Comparison of ENCODE assay signal across 14 mouse cellular contexts in genomic region chr1:88625190-88625589, GRCm38 (mm10).
DNase-seq lines count a peak whose midpoint lies in the region; ATAC-seq lines count a peak whose summit lies in the region.
"Had no signal": no experiment of that assay in that cellular context is flagged by ENCODE, and none has a peak within 500 bp of the region (broad histone marks: within the 10 kb centered on the region; RNA-seq: fewer than 3 reads in every experiment).

No protein-coding gene starts in this region.

- peak; percentile 54 for DNase-seq in kidney, postnatal 14 days
- DNase-seq in kidney, adult 18-20 months, result no peak
- DNase-seq in heart, adult 9 months (ENCODE audit: low spot score in 2 of 2), result peak; percentile 48 to 52
- peak; percentile 18 to 47 for DNase-seq in heart, postnatal 14 days
- DNase-seq in lung, postnatal 25 days (ENCODE audit: low spot score), result peak; percentile 58
- no peak for DNase-seq in hindbrain, embryonic 11.5 days (ENCODE audit: low spot score)
- DNase-seq in layer of hippocampus, postnatal 36 days, result no peak
- DNase-seq: cerebellum, adult 2 months; liver, postnatal 0 days; midbrain, embryonic 14.5 days; right cerebral cortex, adult 18-20 months had no signal

- intact Hi-C loops in heart, postnatal 14 days (cut with DNase I), result loop anchor here (5.0 kb wide), 1 partner anchor 77 kb away; the partner anchor contains the start of gene Arl4c

- peaks cover 2% of the 10 kb centered on the region; the same call in 1 of the 2 replicates for H3K4me1 ChIP-seq in hindbrain, embryonic 11.5 days (replicated peaks; ENCODE audit: control insufficient read depth, insufficient read depth, low read length)

- ATAC-seq in hindbrain, embryonic 11.5 days (ENCODE audit: low FRiP score), result no peak
- ATAC-seq: intestine, embryonic 16.5 days; liver, postnatal 0 days had no signal

- H3K4me3 ChIP-seq in hindbrain, embryonic 11.5 days (ENCODE audit: low read depth, low read length), result no peak overlapping the region
- H3K4me3 ChIP-seq: limb, embryonic 13.5 days; neural tube, embryonic 13.5 days had no signal

- no peak overlapping the region for H3K9ac ChIP-seq in hindbrain, embryonic 11.5 days (ENCODE audit: low read depth, low read length)
- H3K9ac ChIP-seq: limb, embryonic 13.5 days; liver, postnatal 0 days; neural tube, embryonic 13.5 days had no signal

- WGBS in hindbrain, embryonic 11.5 days, result 90% methylated on average over 1 of the region's 1 CpGs

- no peak overlapping the region for H3K4me2 ChIP-seq in hindbrain, embryonic 11.5 days (replicated peaks; ENCODE audit: low read depth, low read length)
- H3K4me2 ChIP-seq: limb, embryonic 13.5 days; neural tube, embryonic 13.5 days had no signal

- H3K9me3 ChIP-seq in hindbrain, embryonic 11.5 days (ENCODE audit: control insufficient read depth, low read length), result no peaks in the 10 kb centered on the region
- H3K9me3 ChIP-seq: limb, embryonic 13.5 days; neural tube, embryonic 13.5 days had no signal

- H3K36me3 ChIP-seq in hindbrain, embryonic 11.5 days (ENCODE audit: control insufficient read depth, insufficient read depth, low read length), result no peaks in the 10 kb centered on the region
- H3K36me3 ChIP-seq: limb, embryonic 13.5 days; neural tube, embryonic 13.5 days had no signal

- no peaks in the 10 kb centered on the region for H3K27me3 ChIP-seq in hindbrain, embryonic 11.5 days (ENCODE audit: control insufficient read depth, insufficient read depth, low read length)
- H3K27me3 ChIP-seq: limb, embryonic 13.5 days; neural tube, embryonic 13.5 days had no signal

- H3K27ac ChIP-seq in hindbrain, embryonic 11.5 days (ENCODE audit: low read depth, low read length), result no peak overlapping the region
- H3K27ac ChIP-seq: limb, embryonic 13.5 days; neural tube, embryonic 13.5 days had no signal

Comparison
In these comparisons a context has a peak if more than half of its experiments do, and no peak if none do; other contexts are left out.
1. DNase-seq: peak in kidney, postnatal 14 days (single experiment), heart, adult 9 months (2 of 2), heart, postnatal 14 days (2 of 2) and lung, postnatal 25 days (single experiment); none in kidney, adult 18-20 months (single experiment), hindbrain, embryonic 11.5 days (single experiment) and layer of hippocampus, postnatal 36 days (0 of 2).